ENCODE assay signal across 18 mouse cellular contexts in genomic region chr12:87131181-87131580, GRCm38 (mm10). TPM values are rescaled to one million over a fixed set of nuclear protein-coding genes. Genes with fewer than 3 reads are reported as not detected.
DNase-seq lines count a peak whose midpoint lies in the region; ATAC-seq and TF ChIP-seq lines count a peak whose summit lies in the region.
"Had no signal": no experiment of that assay in that cellular context is flagged by ENCODE, and none has a peak within 500 bp of the region (broad histone marks: within the 10 kb centered on the region; RNA-seq: fewer than 3 reads in every experiment).

No protein-coding gene starts in this region.

- H3K36me3 ChIP-seq in hindbrain, embryonic 13.5 days = peaks cover 62% of the 10 kb centered on the region
- no peaks in the 10 kb centered on the region for H3K36me3 ChIP-seq in hindbrain, embryonic 11.5 days (ENCODE audit: control insufficient read depth, insufficient read depth, low read length)

- H3K4me1 ChIP-seq in hindbrain, embryonic 13.5 days (replicated peaks) = peaks cover 3% of the 10 kb centered on the region; the same call in 1 of the 2 replicates
- H3K4me1 ChIP-seq in hindbrain, embryonic 11.5 days (replicated peaks; ENCODE audit: control insufficient read depth, insufficient read depth, low read length) = no peaks in the 10 kb centered on the region
- H3K4me1 ChIP-seq in lung, adult 2 months (ENCODE audit: control insufficient read depth, insufficient read depth, low read length) = no peaks in the 10 kb centered on the region; the same call in 1 of the 2 replicates
- H3K4me1 ChIP-seq: neural tube, embryonic 12.5 days had no signal

- H3K27me3 ChIP-seq in hindbrain, embryonic 13.5 days = no peaks in the 10 kb centered on the region
- no peaks in the 10 kb centered on the region for H3K27me3 ChIP-seq in hindbrain, embryonic 11.5 days (ENCODE audit: control insufficient read depth, insufficient read depth, low read length)
- H3K27me3 ChIP-seq: neural tube, embryonic 12.5 days had no signal

- no peak for ATAC-seq in hindbrain, embryonic 13.5 days (ENCODE audit: low FRiP score)
- no peak for ATAC-seq in hindbrain, embryonic 11.5 days (ENCODE audit: low FRiP score)
- no peak for ATAC-seq in megakaryocyte progenitor cell, adult 5-6 weeks (replicated peaks; ENCODE audit: poor library complexity)
- ATAC-seq: activated CD4-positive, CD25-positive, alpha-beta regulatory T cell, adult 4 months had no signal

- H3K4me3 ChIP-seq in hindbrain, embryonic 13.5 days = no peak overlapping the region
- no peak overlapping the region for H3K4me3 ChIP-seq in hindbrain, embryonic 11.5 days (ENCODE audit: low read depth, low read length)
- no peak overlapping the region for H3K4me3 ChIP-seq in lung, adult 2 months (replicated peaks; ENCODE audit: extremely low read depth, low read depth, low read length)
- H3K4me3 ChIP-seq: neural tube, embryonic 12.5 days had no signal

- no peaks in the 10 kb centered on the region for H3K9me3 ChIP-seq in hindbrain, embryonic 13.5 days
- no peaks in the 10 kb centered on the region for H3K9me3 ChIP-seq in hindbrain, embryonic 11.5 days (ENCODE audit: control insufficient read depth, low read length)
- H3K9me3 ChIP-seq: neural tube, embryonic 12.5 days had no signal

- no peak overlapping the region for H3K9ac ChIP-seq in hindbrain, embryonic 13.5 days
- no peak overlapping the region for H3K9ac ChIP-seq in hindbrain, embryonic 11.5 days (ENCODE audit: low read depth, low read length)
- H3K9ac ChIP-seq: neural tube, embryonic 12.5 days had no signal

- H3K27ac ChIP-seq in hindbrain, embryonic 13.5 days = 0 out of 2 replicates have a peak overlapping the region, but pooled peaks have one; percentile 30
- H3K27ac ChIP-seq in hindbrain, embryonic 11.5 days (ENCODE audit: low read depth, low read length) = no peak overlapping the region
- H3K27ac ChIP-seq: neural tube, embryonic 12.5 days had no signal

- TF ChIP-seq POLR2A in lung, adult 2 months (IDR thresholded peaks at IDR 0.05; ENCODE audit: borderline replicate concordance, extremely low read depth, low read depth, low read length) = no peak

- 57% methylated on average over 2 of the region's 2 CpGs for WGBS in hindbrain, embryonic 13.5 days
- WGBS in hindbrain, embryonic 11.5 days = 75% methylated on average over 2 of the region's 2 CpGs
- WGBS in lung, adult 2 months = 62% methylated on average over 2 of the region's 2 CpGs

- TF ChIP-seq CTCF in lung, adult 2 months (IDR thresholded peaks at IDR 0.05; ENCODE audit: insufficient read depth, low read length) = no peak

- peak; percentile 51 for DNase-seq in adrenal gland, postnatal 10 days
- no peak for DNase-seq in adrenal gland, postnatal 4 days (ENCODE audit: low spot score in 2 of 2)
- DNase-seq in hindbrain, embryonic 11.5 days (ENCODE audit: low spot score) = no peak
- peak; percentile 15 for DNase-seq in lung, postnatal 14 days
- no peak for DNase-seq in lung, adult 2 months
- peak; percentile 63 for DNase-seq in adrenal gland, postnatal 14 days
- DNase-seq: gastrocnemius, postnatal 10 days; heart, adult 11 months; right cerebral cortex, adult 18-20 months had no signal

- no peak overlapping the region for H3K4me2 ChIP-seq in hindbrain, embryonic 13.5 days
- H3K4me2 ChIP-seq in hindbrain, embryonic 11.5 days (replicated peaks; ENCODE audit: low read depth, low read length) = no peak overlapping the region
- H3K4me2 ChIP-seq: neural tube, embryonic 12.5 days had no signal

RNA-seq across cellular contexts. Expression of gene Gstz1, which starts 15.8 kb away (rescaled TPM):
- total RNA-seq in adrenal gland, postnatal 10 days (2021) = 100 to 1,000 TPM; 104 to 140 TPM
- 100 to 1,000 TPM in 1 of 2 experiments, 10 to 100 TPM in 1; 83.6 to 106 TPM for total RNA-seq in adrenal gland, postnatal 4 days (2021)
- 29.6 and 32.6 TPM in 2 replicates for polyA plus RNA-seq in hindbrain, embryonic 13.5 days (2015; fragmentation: Nextera tagmentation; extraction: Ambion mirVana)
- polyA plus RNA-seq in hindbrain, embryonic 11.5 days (2014; fragmentation: Nextera tagmentation; extraction: Ambion mirVana) = 26.0 and 31.4 TPM in 2 replicates
- 54.5 and 69.7 TPM in 2 replicates for polyA plus RNA-seq in lung, adult 2 months (2012; rRNA removed)
- total RNA-seq in adrenal gland, postnatal 14 days (2021) = 86.3 and 153 TPM in 2 replicates
- total RNA-seq in megakaryocyte progenitor cell, adult 5-6 weeks (2015) = 30.9 and 31.3 TPM in 2 replicates
- total RNA-seq in megakaryocyte progenitor cell, adult 5-6 weeks (2017) = 26.1 and 27.1 TPM in 2 replicates

RNA-seq across cellular contexts. Expression of gene Pomt2, which starts 16.6 kb away (rescaled TPM):
- total RNA-seq in adrenal gland, postnatal 10 days (2021) = 10 to 100 TPM; 11.5 to 14.1 TPM
- 10 to 100 TPM; 13.4 to 16.7 TPM for total RNA-seq in adrenal gland, postnatal 4 days (2021)
- 11.5 and 12.9 TPM in 2 replicates for polyA plus RNA-seq in hindbrain, embryonic 13.5 days (2015; fragmentation: Nextera tagmentation; extraction: Ambion mirVana)
- 14.8 and 17.0 TPM in 2 replicates for polyA plus RNA-seq in hindbrain, embryonic 11.5 days (2014; fragmentation: Nextera tagmentation; extraction: Ambion mirVana)
- polyA plus RNA-seq in lung, adult 2 months (2012; rRNA removed) = 15.1 and 15.7 TPM in 2 replicates
- total RNA-seq in adrenal gland, postnatal 14 days (2021) = 13.2 and 14.7 TPM in 2 replicates
- total RNA-seq in megakaryocyte progenitor cell, adult 5-6 weeks (2015) = 6.4 and 7.7 TPM in 2 replicates
- 10.3 and 10.9 TPM in 2 replicates for total RNA-seq in megakaryocyte progenitor cell, adult 5-6 weeks (2017)

RNA-seq across cellular contexts. Expression of gene Ngb, which starts 28.8 kb away (rescaled TPM):
- 1 to 10 TPM in 1 of 2 experiments, under 1 TPM in 1; 0.87 to 2.0 TPM for total RNA-seq in adrenal gland, postnatal 10 days (2021)
- 1 to 10 TPM; 1.2 to 1.5 TPM for total RNA-seq in adrenal gland, postnatal 4 days (2021)
- polyA plus RNA-seq in hindbrain, embryonic 13.5 days (2015; fragmentation: Nextera tagmentation; extraction: Ambion mirVana) = 0.94 and 1.2 TPM in 2 replicates
- polyA plus RNA-seq in hindbrain, embryonic 11.5 days (2014; fragmentation: Nextera tagmentation; extraction: Ambion mirVana) = 0.14 and 0.28 TPM in 2 replicates
- 4.8 and 7.8 TPM in 2 replicates for polyA plus RNA-seq in lung, adult 2 months (2012; rRNA removed)
- total RNA-seq in adrenal gland, postnatal 14 days (2021) = 0.41 and 0.60 TPM in 2 replicates
- 0.49 TPM in 1 of 2 replicates, not detected in the other for total RNA-seq in megakaryocyte progenitor cell, adult 5-6 weeks (2015)
- 0.51 and 0.75 TPM in 2 replicates for total RNA-seq in megakaryocyte progenitor cell, adult 5-6 weeks (2017)
- total RNA-seq: megakaryocyte, adult 5-6 weeks; monocyte, adult 5-6 weeks had no signal
- polyA plus RNA-seq: CD4-positive, CD25-positive, alpha-beta regulatory T cell, adult 4 months; inflammation-experienced regulatory T-cells, adult 6 months; liver, embryonic 16.5 days had no signal

Comparison
In these comparisons a context has a peak if more than half of its experiments do, and no peak if none do; other contexts are left out.
1. DNase-seq: peak in adrenal gland, postnatal 10 days (single experiment), lung, postnatal 14 days (single experiment) and adrenal gland, postnatal 14 days (single experiment); none in adrenal gland, postnatal 4 days (0 of 2), hindbrain, embryonic 11.5 days (single experiment) and lung, adult 2 months (single experiment).